ENCODE assay signal across 9 mouse cellular contexts in genomic region chrX:111210225-111210624, GRCm38 (mm10). TPM values are rescaled to one million over a fixed set of nuclear protein-coding genes. Genes with fewer than 3 reads are reported as not detected.
A peak's percentile ranks its signal among the peaks of the same experiment; 100 is the strongest.
DNase-seq lines count a peak whose midpoint lies in the region; ATAC-seq and TF ChIP-seq lines count a peak whose summit lies in the region.
"Had no signal": no experiment of that assay in that cellular context is flagged by ENCODE, and none has a peak within 500 bp of the region (broad histone marks: within the 10 kb centered on the region; RNA-seq: fewer than 3 reads in every experiment).

No protein-coding gene starts in this region.

- H3K4me1 ChIP-seq in heart, postnatal 0 days (ENCODE audit: control insufficient read depth, insufficient read depth), result no peaks in the 10 kb centered on the region
- H3K4me1 ChIP-seq in MEL (ENCODE audit: control insufficient read depth in 1 of 2, insufficient read depth in 2 of 2, low read length in 2 of 2), result no peaks in the 10 kb centered on the region
- no peaks in the 10 kb centered on the region for H3K4me1 ChIP-seq in hindbrain, embryonic 13.5 days (replicated peaks)
- H3K4me1 ChIP-seq in neural tube, embryonic 13.5 days (replicated peaks), result no peaks in the 10 kb centered on the region
- H3K4me1 ChIP-seq: limb, embryonic 13.5 days had no signal

- no peak overlapping the region for H3K27ac ChIP-seq in heart, postnatal 0 days (ENCODE audit: low read depth)
- H3K27ac ChIP-seq in MEL (ENCODE audit: control insufficient read depth, low read depth, low read length), result no peak overlapping the region
- no peak overlapping the region for H3K27ac ChIP-seq in hindbrain, embryonic 13.5 days
- H3K27ac ChIP-seq in neural tube, embryonic 13.5 days (replicated peaks), result no peak overlapping the region
- H3K27ac ChIP-seq: limb, embryonic 13.5 days had no signal

- intact Hi-C loops in left cerebral cortex, postnatal 10 days (cut with DNase I), result no loop called here

- no peak for TF ChIP-seq EP300 in heart, postnatal 0 days (IDR thresholded peaks at IDR 0.05; ENCODE audit: low read depth)
- TF ChIP-seq EP300 in MEL (IDR thresholded peaks at IDR 0.05; ENCODE audit: low read depth in 1 of 2, low read length in 2 of 2), result no peak

- WGBS in heart, postnatal 0 days, result 14% methylated on average over 5 of the region's 5 CpGs
- 13% methylated on average over 5 of the region's 5 CpGs for WGBS in hindbrain, embryonic 13.5 days
- WGBS in neural tube, embryonic 13.5 days, result 13% methylated on average over 5 of the region's 5 CpGs

- H3K4me2 ChIP-seq in heart, postnatal 0 days (ENCODE audit: low read depth, low read length), result no peak overlapping the region
- peak overlapping the region; percentile 27; the same call in 1 of the 2 replicates for H3K4me2 ChIP-seq in hindbrain, embryonic 13.5 days
- 0 out of 2 replicates have a peak overlapping the region, but pooled peaks have one; percentile 29 for H3K4me2 ChIP-seq in neural tube, embryonic 13.5 days
- H3K4me2 ChIP-seq: limb, embryonic 13.5 days had no signal

- H3K27me3 ChIP-seq in heart, postnatal 0 days (ENCODE audit: control insufficient read depth, insufficient read depth, low read length), result no peaks in the 10 kb centered on the region
- no peaks in the 10 kb centered on the region for H3K27me3 ChIP-seq in MEL (ENCODE audit: control insufficient read depth in 1 of 2, insufficient read depth in 2 of 2, low read length in 2 of 2)
- H3K27me3 ChIP-seq in hindbrain, embryonic 13.5 days, result no peaks in the 10 kb centered on the region
- no peaks in the 10 kb centered on the region for H3K27me3 ChIP-seq in neural tube, embryonic 13.5 days
- H3K27me3 ChIP-seq: limb, embryonic 13.5 days had no signal

- no peak overlapping the region for H3K4me3 ChIP-seq in heart, postnatal 0 days (ENCODE audit: low read depth, low read length)
- no peak overlapping the region for H3K4me3 ChIP-seq in MEL (ENCODE audit: control insufficient read depth in 1 of 2, insufficient read depth in 1 of 2, low read depth in 2 of 2, low read length in 2 of 2)
- H3K4me3 ChIP-seq in hindbrain, embryonic 13.5 days, result no peak overlapping the region
- no peak overlapping the region for H3K4me3 ChIP-seq in neural tube, embryonic 13.5 days
- H3K4me3 ChIP-seq: limb, embryonic 13.5 days had no signal

- DNase-seq in heart, postnatal 0 days (ENCODE audit: low spot score), result no peak
- DNase-seq in heart, adult 11 months, result no peak
- DNase-seq in MEL (ENCODE audit: low read depth, low spot score), result peak; percentile 85
- peak; percentile 65 to 75 for DNase-seq in cerebellum, postnatal 10 days
- peak; percentile 15 to 36 for DNase-seq in left cerebral cortex, postnatal 10 days (ENCODE audit: extremely low spot score in 1 of 2, low spot score in 2 of 2)
- DNase-seq in spleen, postnatal 36 days (ENCODE audit: low spot score in 2 of 2), result no peak

- no peaks in the 10 kb centered on the region for H3K36me3 ChIP-seq in heart, postnatal 0 days (replicated peaks; ENCODE audit: control insufficient read depth, insufficient read depth, low read length)
- H3K36me3 ChIP-seq in MEL (ENCODE audit: control insufficient read depth in 1 of 2, insufficient read depth in 2 of 2, low read length in 2 of 2), result no peaks in the 10 kb centered on the region
- H3K36me3 ChIP-seq in hindbrain, embryonic 13.5 days, result no peaks in the 10 kb centered on the region
- H3K36me3 ChIP-seq in neural tube, embryonic 13.5 days, result no peaks in the 10 kb centered on the region
- H3K36me3 ChIP-seq: limb, embryonic 13.5 days had no signal

- H3K9ac ChIP-seq in heart, postnatal 0 days (replicated peaks; ENCODE audit: low read depth, low read length), result no peak overlapping the region
- H3K9ac ChIP-seq in MEL (ENCODE audit: control insufficient read depth, low read depth, low read length, poor library complexity, severe bottlenecking), result no peak overlapping the region
- no peak overlapping the region for H3K9ac ChIP-seq in hindbrain, embryonic 13.5 days
- H3K9ac ChIP-seq in neural tube, embryonic 13.5 days, result no peak overlapping the region
- H3K9ac ChIP-seq: limb, embryonic 13.5 days had no signal

- no peaks in the 10 kb centered on the region for H3K9me3 ChIP-seq in heart, postnatal 0 days (replicated peaks; ENCODE audit: control insufficient read depth, low read length)
- no peaks in the 10 kb centered on the region for H3K9me3 ChIP-seq in MEL (replicated peaks; ENCODE audit: insufficient read depth, low read length)
- H3K9me3 ChIP-seq in hindbrain, embryonic 13.5 days, result no peaks in the 10 kb centered on the region
- H3K9me3 ChIP-seq in neural tube, embryonic 13.5 days, result no peaks in the 10 kb centered on the region
- H3K9me3 ChIP-seq: limb, embryonic 13.5 days had no signal

- no peak for ATAC-seq in heart, postnatal 0 days (ENCODE audit: insufficient read depth, low read depth)
- ATAC-seq in hindbrain, embryonic 13.5 days (ENCODE audit: low FRiP score), result peak; percentile 63; the same call in 1 of the 2 replicates
- ATAC-seq in neural tube, embryonic 13.5 days (ENCODE audit: low read depth), result peak; percentile 59; the same call in 1 of the 2 replicates

- peak; percentile 72 for TF ChIP-seq CTCF in heart, postnatal 0 days (IDR thresholded peaks at IDR 0.05; ENCODE audit: low read depth)
- TF ChIP-seq CTCF in MEL (IDR thresholded peaks at IDR 0.05 in 2 of 3, conservative IDR thresholded peaks at IDR 0.05 in 1 of 3; ENCODE audit: control insufficient read depth in 1 of 3, insufficient read depth in 1 of 3, low read depth in 2 of 3, low read length in 3 of 3, poor library complexity in 1 of 3, severe bottlenecking in 1 of 3), result peak; percentile 60 to 98 (median 94)

- no peaks in the 10 kb centered on the region for H3K79me2 ChIP-seq in MEL (ENCODE audit: control insufficient read depth, insufficient read depth, low read length, poor library complexity)

- TF ChIP-seq RAD21 in MEL (IDR thresholded peaks at IDR 0.05; ENCODE audit: low read depth, low read length), result peak; percentile 97

- no peak for TF ChIP-seq POLR2A in MEL (IDR thresholded peaks at IDR 0.05; ENCODE audit: control insufficient read depth in 1 of 2, insufficient read depth in 1 of 2, low read depth in 1 of 2, low read length in 2 of 2, poor library complexity in 1 of 2)

TF ChIP-seq in MEL, 35 proteins besides CTCF, POLR2A, EP300 and RAD21:
- TF ChIP-seq ZC3H11A (IDR thresholded peaks at IDR 0.05; ENCODE audit: low read depth, low read length) (peak; percentile 93), SMC3 (IDR thresholded peaks at IDR 0.05; ENCODE audit: low read depth, low read length) (peak; percentile 96), TAL1 (IDR thresholded peaks at IDR 0.05; ENCODE audit: low read length) (no peak), MYB (IDR thresholded peaks at IDR 0.05; ENCODE audit: low read depth, low read length) (no peak), SIN3A (IDR thresholded peaks at IDR 0.05; ENCODE audit: low read length) (no peak), RCOR1 (IDR thresholded peaks at IDR 0.05; ENCODE audit: low read depth, low read length) (no peak)

RNA-seq across cellular contexts. Expression of gene Gm10112, which starts 42.1 kb away (rescaled TPM):
- not detected in 2 replicates for total RNA-seq in heart, postnatal 0 days (2014; rRNA removed; ENCODE audit: low replicate concordance)
- not detected in 2 replicates for polyA plus RNA-seq in heart, postnatal 0 days (2015; fragmentation: Nextera tagmentation; extraction: Ambion mirVana)
- total RNA-seq in MEL (2012; rRNA removed), result not detected in 2 replicates
- not detected for polyA plus RNA-seq in MEL (2012; ENCODE audit: insufficient read depth in 1 of 2, insufficient read length in 2 of 2, low read depth in 1 of 2, low replicate concordance in 2 of 2, missing spikeins in 1 of 2)
- not detected in 2 replicates for polyA plus RNA-seq in hindbrain, embryonic 13.5 days (2015; fragmentation: Nextera tagmentation; extraction: Ambion mirVana)
- total RNA-seq in left cerebral cortex, postnatal 10 days (2021), result not detected
- polyA plus RNA-seq in neural tube, embryonic 13.5 days (2015; fragmentation: Nextera tagmentation; extraction: Ambion mirVana), result not detected in 2 replicates
- polyA plus RNA-seq: limb, embryonic 13.5 days had no signal

Comparison
In these comparisons a context has a peak if more than half of its experiments do, and no peak if none do; other contexts are left out.
1. DNase-seq: peak in MEL (single experiment), cerebellum, postnatal 10 days (2 of 2) and left cerebral cortex, postnatal 10 days (2 of 2); none in heart, postnatal 0 days (single experiment), heart, adult 11 months (single experiment) and spleen, postnatal 36 days (0 of 2).